Mouse (Mus musculus) liver, embryonic 11.5 days (tissue): ENCODE results near the gene Actl7a. TPM values are rescaled to one million over a fixed set of nuclear protein-coding genes. Genes with fewer than 3 reads are reported as not detected.

ENCODE experiments used
- ATAC-seq: fragments of 200-750 bp; cut with Nextera tagmentation; replicated peaks from 2 replicates; pipeline ENCODE4 v1.8.0; 2017; ENCODE audit warnings: moderate number of reproducible peaks, mild to moderate bottlenecking, moderate TSS enrichment, moderate library complexity; ENCODE audit not compliant: low FRiP score
- DNase-seq: peaks from one replicate; pipeline ENCODE4 v3.0.0-alpha.2; 2017; ENCODE audit warnings: low spot score
- H3K27ac ChIP-seq: fragments of 300-500 bp; sonication (generic); 2 replicates; pipeline ENCODE4 v1.5.1; 2014; ENCODE audit warnings: mild to moderate bottlenecking, low read depth, low read length, control low read depth
- H3K27me3 ChIP-seq: fragments of 300-500 bp; sonication (generic); replicated peaks from 2 replicates; pipeline ENCODE4 v1.6.1; 2014; ENCODE audit warnings: low read length, mixed read lengths; ENCODE audit not compliant: control insufficient read depth, insufficient read depth
- H3K36me3 ChIP-seq: fragments of 300-500 bp; sonication (generic); 2 replicates; pipeline ENCODE4 v1.6.1; 2014; ENCODE audit warnings: mild to moderate bottlenecking, low read length, moderate library complexity, mixed read lengths; ENCODE audit not compliant: control insufficient read depth, insufficient read depth
- H3K4me1 ChIP-seq: fragments of 300-500 bp; sonication (generic); replicated peaks from 2 replicates; pipeline ENCODE4 v1.6.1; 2014; ENCODE audit warnings: low read length, mixed read lengths; ENCODE audit not compliant: control insufficient read depth, insufficient read depth
- H3K4me2 ChIP-seq: fragments of 300-500 bp; sonication (generic); 2 replicates; pipeline ENCODE4 v1.6.1; 2014; ENCODE audit warnings: mild to moderate bottlenecking, control low read depth, moderate library complexity
- H3K4me3 ChIP-seq: fragments of 300-500 bp; sonication (generic); 2 replicates; pipeline ENCODE4 v1.5.1; 2014; ENCODE audit warnings: low read depth, low read length, control low read depth
- H3K9ac ChIP-seq: fragments of 300-500 bp; sonication (generic); 2 replicates; pipeline ENCODE4 v1.6.1; 2014; ENCODE audit warnings: low read depth, low read length, control low read depth
- H3K9me3 ChIP-seq: fragments of 300-500 bp; sonication (generic); 2 replicates; pipeline ENCODE4 v1.6.1; 2016; ENCODE audit warnings: low read length, inconsistent platforms, mixed read lengths; ENCODE audit not compliant: control insufficient read depth
- WGBS: fragments of 180-500 bp; shearing (Covaris S2); extraction: QIAGEN DNeasy Blood & Tissue Kit; methylation state at CpG from one replicate; pipeline ENCODE4 v1.1.7; 2014; 5-methylcytosine and 5-hydroxymethylcytosine counted together
- polyA plus RNA-seq: library from polyadenylated mRNA; unstranded; fragments of >200 nt; fragmentation: Nextera tagmentation; extraction: Ambion mirVana; gene quantifications from 2 replicates; pipeline ENCODE4 v1.2.1, GENCODE M21; 2014

Actl7a gene
- not detected in 2 replicates for polyA plus RNA-seq

GRCm38 (mm10) chr4:56743363-56744195 lies at the start of gene Actl7a:
Gene Actl7a (plus strand): TSS chr4:56743413.
- no peak for ATAC-seq
- H3K4me2 ChIP-seq, result no peak within 1 kb of the TSS

GRCm38 (mm10) chr4:56696401-56696800 lies 46.8 kb upstream of the Actl7a start:
- H3K27ac ChIP-seq, result no peak overlapping the region
- H3K9ac ChIP-seq, result no peak overlapping the region
- DNase-seq (no peak), ATAC-seq (no peak)
- no peaks in the 10 kb centered on the region for H3K4me1 ChIP-seq
- no peaks in the 10 kb centered on the region for H3K27me3 ChIP-seq
- H3K9me3 ChIP-seq, result no peaks in the 10 kb centered on the region
- H3K36me3 ChIP-seq, result no peaks in the 10 kb centered on the region
- 79% methylated on average over 7 of the region's 7 CpGs for WGBS
- H3K4me3 ChIP-seq, result no peak overlapping the region
- H3K4me2 ChIP-seq, result no peak overlapping the region

More at GRCm38 (mm10) chr4:56743363-56744195, at the start of gene Actl7a:
- Histone ChIP-seq H3K4me3 (no peak within 1 kb of the TSS), H3K9me3 (no peaks in the 10 kb centered on the region), H3K9ac (no peak within 1 kb of the TSS), H3K4me1 (no peaks in the 10 kb centered on the region), H3K27me3 (no peaks in the 10 kb centered on the region), H3K36me3 (peaks cover 15% of the 10 kb centered on the region), H3K27ac (no peak within 1 kb of the TSS)
- no peak for DNase-seq
- WGBS, result 94% methylated on average over 21 of the region's 21 CpGs

- no peaks in the 10 kb centered on the region for H3K36me3 ChIP-seq
- WGBS, result 37% methylated on average over 5 of the region's 5 CpGs
- H3K9me3 ChIP-seq, result no peaks in the 10 kb centered on the region
- no peak overlapping the region for H3K4me3 ChIP-seq
- no peak overlapping the region for H3K4me2 ChIP-seq
- H3K4me1 ChIP-seq, result no peaks in the 10 kb centered on the region
- H3K9ac ChIP-seq, result no peak overlapping the region
- no peak overlapping the region for H3K27ac ChIP-seq
- H3K27me3 ChIP-seq, result no peaks in the 10 kb centered on the region
- ATAC-seq, result no peak
- no peak for DNase-seq
Measured at GRCm38 (mm10) chr4:56698671-56699070, 44.5 kb upstream of the Actl7a start.

- ATAC-seq (no peak), DNase-seq (no peak)
- H3K27ac ChIP-seq, result no peak overlapping the region
- H3K27me3 ChIP-seq, result no peaks in the 10 kb centered on the region
- no peaks in the 10 kb centered on the region for H3K36me3 ChIP-seq
- H3K4me2 ChIP-seq, result no peak overlapping the region
- WGBS, result 37% methylated on average over 10 of the region's 10 CpGs
- no peaks in the 10 kb centered on the region for H3K4me1 ChIP-seq
- H3K9me3 ChIP-seq, result no peaks in the 10 kb centered on the region
- H3K4me3 ChIP-seq, result no peak overlapping the region
- H3K9ac ChIP-seq, result no peak overlapping the region
Measured at GRCm38 (mm10) chr4:56702234-56702633, 41.0 kb upstream of the Actl7a start.

GRCm38 (mm10) chr4:56713155-56713554 lies 30.1 kb upstream of the Actl7a start:
- 83% methylated on average over 3 of the region's 3 CpGs for WGBS
- Histone ChIP-seq H3K9me3 (no peaks in the 10 kb centered on the region), H3K4me2 (no peak overlapping the region), H3K27me3 (no peaks in the 10 kb centered on the region), H3K4me3 (no peak overlapping the region), H3K9ac (no peak overlapping the region), H3K36me3 (no peaks in the 10 kb centered on the region), H3K4me1 (no peaks in the 10 kb centered on the region), H3K27ac (no peak overlapping the region)
- no peak for DNase-seq
- ATAC-seq, result no peak

GRCm38 (mm10) chr4:56716801-56717200 lies 26.4 kb upstream of the Actl7a start:
- 61% methylated on average over 5 of the region's 5 CpGs for WGBS
- no peaks in the 10 kb centered on the region for H3K4me1 ChIP-seq
- no peak overlapping the region for H3K4me3 ChIP-seq
- ATAC-seq (no peak), DNase-seq (no peak)
- no peaks in the 10 kb centered on the region for H3K27me3 ChIP-seq
- H3K27ac ChIP-seq, result no peak overlapping the region
- no peaks in the 10 kb centered on the region for H3K9me3 ChIP-seq
- no peak overlapping the region for H3K4me2 ChIP-seq
- H3K36me3 ChIP-seq, result no peaks in the 10 kb centered on the region
- no peak overlapping the region for H3K9ac ChIP-seq

- no peak for ATAC-seq
- Histone ChIP-seq H3K9me3 (no peaks in the 10 kb centered on the region), H3K4me1 (no peaks in the 10 kb centered on the region), H3K36me3 (no peaks in the 10 kb centered on the region), H3K27me3 (no peaks in the 10 kb centered on the region), H3K4me2 (no peak overlapping the region), H3K9ac (no peak overlapping the region), H3K4me3 (no peak overlapping the region), H3K27ac (no peak overlapping the region)
- no peak for DNase-seq
- WGBS, result 86% methylated on average over 3 of the region's 3 CpGs
Measured at GRCm38 (mm10) chr4:56717932-56718331, 25.3 kb upstream of the Actl7a start.

GRCm38 (mm10) chr4:56718573-56719442 lies 24.4 kb upstream of the Actl7a start:
- 66% methylated on average over 12 of the region's 12 CpGs for WGBS
- H3K9ac ChIP-seq, result no peak overlapping the region
- ATAC-seq (no peak), DNase-seq (no peak)
- H3K9me3 ChIP-seq, result no peaks in the 10 kb centered on the region
- no peaks in the 10 kb centered on the region for H3K4me1 ChIP-seq
- no peaks in the 10 kb centered on the region for H3K27me3 ChIP-seq
- no peak overlapping the region for H3K4me3 ChIP-seq
- no peaks in the 10 kb centered on the region for H3K36me3 ChIP-seq
- no peak overlapping the region for H3K27ac ChIP-seq
- H3K4me2 ChIP-seq, result no peak overlapping the region
